Mouse (Mus musculus) intestine, embryonic 16.5 days (tissue): ENCODE measurements around the gene Sorcs2. TPM values are rescaled to one million over a fixed set of nuclear protein-coding genes. Genes with fewer than 3 reads are reported as not detected.

Experiments used
- ATAC-seq: fragments of 200-750 bp; cut with Nextera tagmentation; 2 replicates; pipeline ENCODE4 v1.8.0; 2017; ENCODE audit warnings: moderate TSS enrichment, moderate library complexity
- H3K27ac ChIP-seq: fragments of 300-500 bp; sonication (generic); 2 replicates; pipeline ENCODE4 v1.5.1; 2014; ENCODE audit warnings: mild to moderate bottlenecking, low read length
- H3K27me3 ChIP-seq: fragments of 300-500 bp; sonication (generic); replicated peaks from 2 replicates; pipeline ENCODE4 v1.6.1; 2014; ENCODE audit warnings: low read length, control low read depth, mixed read lengths; ENCODE audit not compliant: control insufficient read depth, insufficient read depth
- H3K36me3 ChIP-seq: fragments of 300-500 bp; sonication (generic); 2 replicates; pipeline ENCODE4 v1.6.1; 2014; ENCODE audit warnings: low read length, control low read depth; ENCODE audit not compliant: control insufficient read depth, insufficient read depth
- H3K4me1 ChIP-seq: fragments of 300-500 bp; sonication (generic); 2 replicates; pipeline ENCODE4 v1.6.1; 2014; ENCODE audit warnings: low read length, control low read depth, mixed read lengths; ENCODE audit not compliant: control insufficient read depth, insufficient read depth
- H3K4me2 ChIP-seq: fragments of 300-500 bp; sonication (generic); 2 replicates; pipeline ENCODE4 v1.6.1; 2014; ENCODE audit warnings: low read depth, low read length, control low read depth
- H3K4me3 ChIP-seq: fragments of 300-500 bp; sonication (generic); 2 replicates; pipeline ENCODE4 v1.5.1; 2014; ENCODE audit warnings: mild to moderate bottlenecking, low read length
- H3K9ac ChIP-seq: fragments of 300-500 bp; sonication (generic); 2 replicates; pipeline ENCODE4 v1.6.1; 2014; ENCODE audit warnings: low read depth, low read length
- H3K9me3 ChIP-seq: fragments of 300-500 bp; sonication (generic); 2 replicates; pipeline ENCODE4 v1.6.1; 2016; ENCODE audit warnings: low read length, control low read depth; ENCODE audit not compliant: control insufficient read depth
- WGBS: fragments of 180-500 bp; shearing (Covaris S2); extraction: QIAGEN DNeasy Blood & Tissue Kit; methylation state at CpG from one replicate; pipeline ENCODE4 v1.1.7; 2014; 5-methylcytosine and 5-hydroxymethylcytosine counted together
- polyA plus RNA-seq: library from polyadenylated mRNA; unstranded; fragments of >200 nt; fragmentation: Nextera tagmentation; extraction: Ambion mirVana; gene quantifications from 2 replicates; pipeline ENCODE4 v1.2.1, GENCODE M21; 2015

Gene Sorcs2
- polyA plus RNA-seq, 1 experiment from 2014 or later, result 8.3 TPM

GRCm38 (mm10) chr5:36191285-36191684 is 206.7 kb downstream of the Sorcs2 start:
- Histone ChIP-seq H3K27ac (no peak overlapping the region), H3K36me3 (no peaks in the 10 kb centered on the region), H3K4me2 (no peak overlapping the region), H3K4me1 (peaks cover 4% of the 10 kb centered on the region; the same call in 1 of the 2 replicates), H3K9me3 (no peaks in the 10 kb centered on the region), H3K27me3 (no peaks in the 10 kb centered on the region), H3K9ac (no peak overlapping the region), H3K4me3 (no peak overlapping the region)
- ATAC-seq, result no peak
- 85% methylated on average over 4 of the region's 4 CpGs for WGBS

- H3K4me1 ChIP-seq, result no peaks in the 10 kb centered on the region
- no peak overlapping the region for H3K9ac ChIP-seq
- no peaks in the 10 kb centered on the region for H3K9me3 ChIP-seq
- 84% methylated on average over 4 of the region's 4 CpGs for WGBS
- no peaks in the 10 kb centered on the region for H3K27me3 ChIP-seq
- H3K4me2 ChIP-seq, result no peak overlapping the region
- H3K36me3 ChIP-seq, result no peaks in the 10 kb centered on the region
- H3K4me3 ChIP-seq, result no peak overlapping the region
- no peak overlapping the region for H3K27ac ChIP-seq
- ATAC-seq, result no peak
Measured at GRCm38 (mm10) chr5:36188310-36188709, 209.6 kb downstream of the Sorcs2 start.

GRCm38 (mm10) chr5:36186294-36187053 is 211.5 kb downstream of the Sorcs2 start:
- H3K27ac ChIP-seq, result no peak overlapping the region
- 46% methylated on average over 8 of the region's 8 CpGs for WGBS
- H3K4me3 ChIP-seq, result no peak overlapping the region
- no peak overlapping the region for H3K4me2 ChIP-seq
- no peak for ATAC-seq
- no peaks in the 10 kb centered on the region for H3K4me1 ChIP-seq
- no peak overlapping the region for H3K9ac ChIP-seq
- H3K9me3 ChIP-seq, result no peaks in the 10 kb centered on the region
- no peaks in the 10 kb centered on the region for H3K27me3 ChIP-seq
- no peaks in the 10 kb centered on the region for H3K36me3 ChIP-seq

GRCm38 (mm10) chr5:36182326-36182725 is 215.6 kb downstream of the Sorcs2 start:
- Histone ChIP-seq H3K4me3 (no peak overlapping the region), H3K4me1 (no peaks in the 10 kb centered on the region), H3K36me3 (no peaks in the 10 kb centered on the region), H3K9ac (no peak overlapping the region), H3K4me2 (no peak overlapping the region), H3K9me3 (no peaks in the 10 kb centered on the region), H3K27me3 (no peaks in the 10 kb centered on the region), H3K27ac (no peak overlapping the region)
- no peak for ATAC-seq
- 80% methylated on average over 7 of the region's 7 CpGs for WGBS

GRCm38 (mm10) chr5:36179708-36180107 is 218.2 kb downstream of the Sorcs2 start:
- 90% methylated on average over 5 of the region's 5 CpGs for WGBS

GRCm38 (mm10) chr5:36178785-36179184 is 219.2 kb downstream of the Sorcs2 start:
- WGBS, result 88% methylated on average over 3 of the region's 3 CpGs
- Histone ChIP-seq H3K4me2 (no peak overlapping the region), H3K9ac (no peak overlapping the region), H3K4me3 (no peak overlapping the region), H3K27me3 (no peaks in the 10 kb centered on the region), H3K27ac (no peak overlapping the region), H3K4me1 (0 out of 2 replicates have a peak, but pooled peaks cover 2% of the 10 kb centered on the region), H3K36me3 (no peaks in the 10 kb centered on the region), H3K9me3 (no peaks in the 10 kb centered on the region)
- ATAC-seq, result no peak

More at GRCm38 (mm10) chr5:36179708-36180107, 218.2 kb downstream of the Sorcs2 start:
- H3K4me2 ChIP-seq, result no peak overlapping the region
- H3K27ac ChIP-seq, result no peak overlapping the region
- 0 out of 2 replicates have a peak, but pooled peaks cover 2% of the 10 kb centered on the region for H3K4me1 ChIP-seq
- H3K27me3 ChIP-seq, result no peaks in the 10 kb centered on the region
- no peak overlapping the region for H3K4me3 ChIP-seq
- no peak overlapping the region for H3K9ac ChIP-seq
- H3K36me3 ChIP-seq, result no peaks in the 10 kb centered on the region
- no peaks in the 10 kb centered on the region for H3K9me3 ChIP-seq
- ATAC-seq, result no peak

- H3K27me3 ChIP-seq, result no peaks in the 10 kb centered on the region
- 47% methylated on average over 7 of the region's 7 CpGs for WGBS
- no peak overlapping the region for H3K4me3 ChIP-seq
- no peaks in the 10 kb centered on the region for H3K9me3 ChIP-seq
- no peak overlapping the region for H3K27ac ChIP-seq
- H3K4me1 ChIP-seq, result 0 out of 2 replicates have a peak, but pooled peaks cover 2% of the 10 kb centered on the region
- no peak for ATAC-seq
- no peak overlapping the region for H3K9ac ChIP-seq
- no peaks in the 10 kb centered on the region for H3K36me3 ChIP-seq
- H3K4me2 ChIP-seq, result no peak overlapping the region
Measured at GRCm38 (mm10) chr5:36178215-36178614, 219.7 kb downstream of the Sorcs2 start.

GRCm38 (mm10) chr5:36176873-36177272 is 221.1 kb downstream of the Sorcs2 start:
- Histone ChIP-seq H3K36me3 (no peaks in the 10 kb centered on the region), H3K4me2 (no peak overlapping the region), H3K9me3 (no peaks in the 10 kb centered on the region), H3K4me3 (no peak overlapping the region), H3K27ac (no peak overlapping the region), H3K9ac (no peak overlapping the region), H3K27me3 (no peaks in the 10 kb centered on the region), H3K4me1 (0 out of 2 replicates have a peak, but pooled peaks cover 2% of the 10 kb centered on the region)
- no peak for ATAC-seq
- WGBS, result 89% methylated on average over 4 of the region's 4 CpGs

GRCm38 (mm10) chr5:36176409-36176808 is 221.5 kb downstream of the Sorcs2 start:
- 87% methylated on average over 11 of the region's 11 CpGs for WGBS
- Histone ChIP-seq H3K4me3 (no peak overlapping the region), H3K4me2 (no peak overlapping the region), H3K27me3 (no peaks in the 10 kb centered on the region), H3K36me3 (no peaks in the 10 kb centered on the region), H3K9me3 (no peaks in the 10 kb centered on the region), H3K27ac (no peak overlapping the region), H3K4me1 (0 out of 2 replicates have a peak, but pooled peaks cover 2% of the 10 kb centered on the region), H3K9ac (no peak overlapping the region)
- ATAC-seq, result no peak
